Mouse (Mus musculus) liver, embryonic 14.5 days (tissue): ENCODE results near the gene Rdh11.

Source experiments
- CTCF ChIP-seq: IDR thresholded peaks from 2 replicates; pipeline ENCODE4 v1.5.1; 2016; ENCODE audit warnings: antibody characterized with exemption, low read depth, control low read depth
- EP300 ChIP-seq: IDR thresholded peaks from 2 replicates; pipeline ENCODE4 v1.6.1; 2016; ENCODE audit warnings: antibody characterized with exemption, low read depth

GRCm38 (mm10) chr12:79169173-79169572 is 22.9 kb downstream of the Rdh11 start:
- TF ChIP-seq CTCF = peak; percentile 25; the same call in 1 of the 2 replicates
- TF ChIP-seq EP300 = no peak
